Mouse (Mus musculus): ENCODE measurements at regions not wholly inside any gene's neighbourhood (a gene's known extent, or its start where the extent isn't known, plus 50 kb on each side); places are given as distances from the start of the nearest gene placed in this dataset.
A peak's percentile ranks its signal among the peaks of the same experiment; 100 is the strongest.

- Histone ChIP-seq H3K4me1 (ENCODE audit: control insufficient read depth, insufficient read depth, low read length) (peaks cover 3% of the 10 kb centered on the region; the same call in 1 of the 2 replicates), H3K27me3 (ENCODE audit: control insufficient read depth, insufficient read depth, low read length) (no peaks in the 10 kb centered on the region), H3K36me3 (ENCODE audit: control insufficient read depth, insufficient read depth, low read length) (no peaks in the 10 kb centered on the region), H3K4me3 (ENCODE audit: insufficient read depth, low read depth, low read length) (no peak overlapping the region), H3K79me2 (ENCODE audit: control insufficient read depth, insufficient read depth, low read length) (no peaks in the 10 kb centered on the region), H3K27ac (replicated peaks; ENCODE audit: insufficient read depth, low read depth, low read length) (no peak overlapping the region), H3K9ac (ENCODE audit: low read depth, low read length) (no peak overlapping the region)
- TF ChIP-seq CTCF (IDR thresholded peaks at IDR 0.05; ENCODE audit: low read depth, low read length) (no peak), POLR2A (IDR thresholded peaks at IDR 0.05; ENCODE audit: extremely low read depth, insufficient read depth, low read length) (no peak)
- WGBS: 86% methylated on average over 5 of the region's 5 CpGs
- no peak for DNase-seq (ENCODE audit: extremely low read depth, low read depth, low spot score)
Observed at GRCm38 (mm10) chr13:101996144-101996543, 228.1 kb upstream of the Pik3r1 start.

DNA sequence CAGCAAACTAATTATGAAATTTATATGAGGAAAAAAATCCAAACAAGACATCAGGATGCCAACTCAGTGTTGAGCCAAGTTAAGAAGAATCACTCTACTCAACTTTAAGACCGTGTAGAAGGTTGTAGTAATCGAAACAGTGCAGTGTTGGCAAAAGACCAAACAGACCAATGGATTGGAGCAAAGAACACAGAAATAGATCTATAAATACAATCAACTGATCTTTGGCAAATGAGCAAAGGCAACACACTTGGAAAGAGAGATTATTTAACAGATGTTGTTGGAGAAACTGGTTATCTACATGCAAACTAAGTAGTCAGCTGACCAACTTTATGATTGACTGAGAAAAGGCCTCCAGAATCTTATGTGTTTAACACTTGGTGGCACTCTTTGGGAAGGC, 229.4 kb upstream of the Pik3r1 start:
- no peak for TF ChIP-seq CTCF (IDR thresholded peaks at IDR 0.05; ENCODE audit: low read depth, low read length)
- no peak for TF ChIP-seq POLR2A (IDR thresholded peaks at IDR 0.05; ENCODE audit: extremely low read depth, insufficient read depth, low read length)

DNA sequence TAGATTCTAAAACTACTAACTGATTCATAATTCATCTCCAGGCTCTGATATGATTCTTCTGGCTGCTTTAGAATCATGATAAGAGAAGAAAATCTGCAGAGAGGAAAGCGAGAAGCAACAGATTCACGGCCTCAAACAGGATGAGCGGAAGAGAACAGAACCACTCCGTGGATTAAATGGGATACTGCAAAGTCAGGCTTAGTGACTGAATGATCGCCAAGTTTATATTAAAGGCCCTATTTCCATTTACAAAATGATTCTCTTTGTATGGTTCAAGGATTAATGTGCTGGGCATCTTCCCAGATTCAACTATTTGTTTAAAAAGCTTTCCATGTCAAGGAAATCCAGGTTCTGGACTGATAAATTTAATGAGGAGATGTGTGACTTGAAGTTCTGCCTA, 238.5 kb upstream of the Pik3r1 start:
- Histone ChIP-seq H3K4me3 (ENCODE audit: insufficient read depth, low read depth, low read length) (no peak overlapping the region), H3K4me1 (ENCODE audit: control insufficient read depth, insufficient read depth, low read length) (0 out of 2 replicates have a peak, but pooled peaks cover 1% of the 10 kb centered on the region), H3K79me2 (ENCODE audit: control insufficient read depth, insufficient read depth, low read length) (no peaks in the 10 kb centered on the region), H3K9ac (ENCODE audit: low read depth, low read length) (no peak overlapping the region), H3K27ac (replicated peaks; ENCODE audit: insufficient read depth, low read depth, low read length) (no peak overlapping the region), H3K36me3 (ENCODE audit: control insufficient read depth, insufficient read depth, low read length) (no peaks in the 10 kb centered on the region), H3K27me3 (ENCODE audit: control insufficient read depth, insufficient read depth, low read length) (no peaks in the 10 kb centered on the region)
- TF ChIP-seq POLR2A (IDR thresholded peaks at IDR 0.05; ENCODE audit: extremely low read depth, insufficient read depth, low read length): no peak
- no peak for TF ChIP-seq CTCF (IDR thresholded peaks at IDR 0.05; ENCODE audit: low read depth, low read length)
- DNase-seq (ENCODE audit: extremely low read depth, low read depth, low spot score): no peak
- WGBS: 94% methylated on average over 5 of the region's 5 CpGs

More for the DNA sequence above, 229.4 kb upstream of the Pik3r1 start:
- peak; percentile 90 for DNase-seq (ENCODE audit: extremely low read depth, low read depth, low spot score)
- no peak overlapping the region for H3K4me3 ChIP-seq (ENCODE audit: insufficient read depth, low read depth, low read length)
- 25% methylated on average over 2 of the region's 2 CpGs for WGBS
- no peaks in the 10 kb centered on the region for H3K36me3 ChIP-seq (ENCODE audit: control insufficient read depth, insufficient read depth, low read length)
- H3K27ac ChIP-seq (replicated peaks; ENCODE audit: insufficient read depth, low read depth, low read length): peak overlapping the region; percentile 44
- H3K4me1 ChIP-seq (ENCODE audit: control insufficient read depth, insufficient read depth, low read length): peaks cover 3% of the 10 kb centered on the region; the same call in 1 of the 2 replicates
- no peaks in the 10 kb centered on the region for H3K79me2 ChIP-seq (ENCODE audit: control insufficient read depth, insufficient read depth, low read length)
- no peak overlapping the region for H3K9ac ChIP-seq (ENCODE audit: low read depth, low read length)
- no peaks in the 10 kb centered on the region for H3K27me3 ChIP-seq (ENCODE audit: control insufficient read depth, insufficient read depth, low read length)

- H3K27me3 ChIP-seq (ENCODE audit: control insufficient read depth, insufficient read depth, low read length): no peaks in the 10 kb centered on the region
- no peak overlapping the region for H3K27ac ChIP-seq (replicated peaks; ENCODE audit: insufficient read depth, low read depth, low read length)
- no peak for TF ChIP-seq CTCF (IDR thresholded peaks at IDR 0.05; ENCODE audit: low read depth, low read length)
- no peak for TF ChIP-seq POLR2A (IDR thresholded peaks at IDR 0.05; ENCODE audit: extremely low read depth, insufficient read depth, low read length)
- no peaks in the 10 kb centered on the region for H3K36me3 ChIP-seq (ENCODE audit: control insufficient read depth, insufficient read depth, low read length)
- peaks cover 3% of the 10 kb centered on the region; the same call in 1 of the 2 replicates for H3K4me1 ChIP-seq (ENCODE audit: control insufficient read depth, insufficient read depth, low read length)
- H3K79me2 ChIP-seq (ENCODE audit: control insufficient read depth, insufficient read depth, low read length): no peaks in the 10 kb centered on the region
- WGBS: 81% methylated on average over 2 of the region's 2 CpGs
- H3K4me3 ChIP-seq (ENCODE audit: insufficient read depth, low read depth, low read length): no peak overlapping the region
- H3K9ac ChIP-seq (ENCODE audit: low read depth, low read length): no peak overlapping the region
- DNase-seq (ENCODE audit: extremely low read depth, low read depth, low spot score): no peak
Observed at GRCm38 (mm10) chr13:102011965-102012364, 243.9 kb upstream of the Pik3r1 start.

- Histone ChIP-seq H3K4me1 (ENCODE audit: control insufficient read depth, insufficient read depth, low read length) (peaks cover 2% of the 10 kb centered on the region; the same call in 1 of the 2 replicates), H3K36me3 (ENCODE audit: control insufficient read depth, insufficient read depth, low read length) (no peaks in the 10 kb centered on the region), H3K9ac (ENCODE audit: low read depth, low read length) (no peak overlapping the region), H3K27ac (replicated peaks; ENCODE audit: insufficient read depth, low read depth, low read length) (no peak overlapping the region), H3K27me3 (ENCODE audit: control insufficient read depth, insufficient read depth, low read length) (no peaks in the 10 kb centered on the region), H3K79me2 (ENCODE audit: control insufficient read depth, insufficient read depth, low read length) (no peaks in the 10 kb centered on the region), H3K4me3 (ENCODE audit: insufficient read depth, low read depth, low read length) (no peak overlapping the region)
- WGBS: 89% methylated on average over 2 of the region's 2 CpGs
- no peak for DNase-seq (ENCODE audit: extremely low read depth, low read depth, low spot score)
- TF ChIP-seq CTCF (IDR thresholded peaks at IDR 0.05; ENCODE audit: low read depth, low read length) (no peak), POLR2A (IDR thresholded peaks at IDR 0.05; ENCODE audit: extremely low read depth, insufficient read depth, low read length) (no peak)
Observed at GRCm38 (mm10) chr13:102014514-102014913, 246.5 kb upstream of the Pik3r1 start.

GRCm38 (mm10) chr13:102014958-102015357, 246.9 kb upstream of the Pik3r1 start:
- H3K9ac ChIP-seq (ENCODE audit: low read depth, low read length): no peak overlapping the region
- no peaks in the 10 kb centered on the region for H3K27me3 ChIP-seq (ENCODE audit: control insufficient read depth, insufficient read depth, low read length)
- 71% methylated on average over 3 of the region's 3 CpGs for WGBS
- H3K36me3 ChIP-seq (ENCODE audit: control insufficient read depth, insufficient read depth, low read length): no peaks in the 10 kb centered on the region
- H3K4me1 ChIP-seq (ENCODE audit: control insufficient read depth, insufficient read depth, low read length): peaks cover 2% of the 10 kb centered on the region; the same call in 1 of the 2 replicates
- peak; percentile 79 for DNase-seq (ENCODE audit: extremely low read depth, low read depth, low spot score)
- TF ChIP-seq CTCF (IDR thresholded peaks at IDR 0.05; ENCODE audit: low read depth, low read length) (no peak), POLR2A (IDR thresholded peaks at IDR 0.05; ENCODE audit: extremely low read depth, insufficient read depth, low read length) (no peak)
- H3K79me2 ChIP-seq (ENCODE audit: control insufficient read depth, insufficient read depth, low read length): no peaks in the 10 kb centered on the region
- no peak overlapping the region for H3K27ac ChIP-seq (replicated peaks; ENCODE audit: insufficient read depth, low read depth, low read length)
- no peak overlapping the region for H3K4me3 ChIP-seq (ENCODE audit: insufficient read depth, low read depth, low read length)

All from liver, adult 2 months (tissue).